Mouse (Mus musculus): Measurements from ENCODE around the gene Fgfr2.

GRCm38 (mm10) chr7:132387507-132387906 is 735.6 kb downstream of the Fgfr2 start:
- TF ChIP-seq CTCF (IDR thresholded peaks at IDR 0.05) (no peak), EP300 (IDR thresholded peaks at IDR 0.05) (no peak)
